Mouse (Mus musculus) forebrain, embryonic 14.5 days (tissue): ENCODE measurements around the gene Tlr9. TPM values are rescaled to one million over a fixed set of nuclear protein-coding genes. Genes with fewer than 3 reads are reported as not detected.

Experiments used
- ATAC-seq: fragments of 200-750 bp; cut with Nextera tagmentation; 2 replicates; pipeline ENCODE4 v1.8.0; 2017; ENCODE audit warnings: mild to moderate bottlenecking, moderate library complexity
- DNase-seq: peaks from one replicate; pipeline ENCODE4 v3.0.0-alpha.2; 2015; ENCODE audit warnings: low spot score
- H3K27ac ChIP-seq: fragments of 300-500 bp; sonication (generic); 2 replicates; pipeline ENCODE4 v1.5.1; 2014; ENCODE audit warnings: low read depth, mild to moderate bottlenecking, control low read depth, low read length, moderate library complexity
- H3K27me3 ChIP-seq: fragments of 300-500 bp; sonication (generic); replicated peaks from 2 replicates; pipeline ENCODE4 v1.6.1; 2014; ENCODE audit warnings: low read length, control low read depth, mixed read lengths; ENCODE audit not compliant: control insufficient read depth, insufficient read depth
- H3K36me3 ChIP-seq: fragments of 300-500 bp; sonication (generic); 2 replicates; pipeline ENCODE4 v1.6.1; 2014; ENCODE audit warnings: low read length, control low read depth; ENCODE audit not compliant: control insufficient read depth, insufficient read depth
- H3K4me1 ChIP-seq: fragments of 300-500 bp; sonication (generic); 2 replicates; pipeline ENCODE4 v1.6.1; 2014; ENCODE audit warnings: antibody characterized with exemption, low read length, control low read depth; ENCODE audit not compliant: control insufficient read depth, insufficient read depth
- H3K4me2 ChIP-seq: fragments of 300-500 bp; sonication (generic); 2 replicates; pipeline ENCODE4 v1.6.1; 2014; ENCODE audit warnings: mild to moderate bottlenecking, control low read depth, low read length
- H3K4me3 ChIP-seq: fragments of 300-500 bp; sonication (generic); 2 replicates; pipeline ENCODE4 v1.5.1; 2014; ENCODE audit warnings: low read depth, low read length, control low read depth
- H3K9ac ChIP-seq: fragments of 300-500 bp; sonication (generic); 2 replicates; pipeline ENCODE4 v1.6.1; 2014; ENCODE audit warnings: mild to moderate bottlenecking, low read length, control low read depth, moderate library complexity
- H3K9me3 ChIP-seq: fragments of 300-500 bp; sonication (generic); replicated peaks from 2 replicates; pipeline ENCODE4 v1.6.1; 2016; ENCODE audit warnings: low read length, control low read depth, mixed read lengths; ENCODE audit not compliant: control insufficient read depth
- WGBS: fragments of 180-500 bp; shearing (Covaris S2); extraction: QIAGEN DNeasy Blood & Tissue Kit; methylation state at CpG from one replicate; pipeline ENCODE4 v1.1.7; 2014; 5-methylcytosine and 5-hydroxymethylcytosine counted together
- polyA plus RNA-seq: library from polyadenylated mRNA; unstranded; fragments of >200 nt; fragmentation: Nextera tagmentation; extraction: Ambion mirVana; gene quantifications from 2 replicates; pipeline ENCODE4 v1.2.1, GENCODE M21; 2014

Tlr9 gene
- polyA plus RNA-seq, 1 experiment from 2014 or later, result not detected

GRCm38 (mm10) chr9:106191355-106191754 lies 31.0 kb upstream of the Tlr9 start:
- H3K4me2 ChIP-seq, result no peak overlapping the region
- H3K4me3 ChIP-seq, result no peak overlapping the region
- H3K27me3 ChIP-seq, result no peaks in the 10 kb centered on the region
- H3K27ac ChIP-seq, result no peak overlapping the region
- WGBS, result 92% methylated on average over 1 of the region's 1 CpGs
- H3K9me3 ChIP-seq, result no peaks in the 10 kb centered on the region
- H3K9ac ChIP-seq, result no peak overlapping the region
- peaks cover 75% of the 10 kb centered on the region for H3K36me3 ChIP-seq
- ATAC-seq (no peak), DNase-seq (no peak)
- H3K4me1 ChIP-seq, result no peaks in the 10 kb centered on the region

- Histone ChIP-seq H3K4me3 (no peak overlapping the region), H3K36me3 (peaks cover 69% of the 10 kb centered on the region), H3K9ac (no peak overlapping the region), H3K9me3 (no peaks in the 10 kb centered on the region), H3K27me3 (no peaks in the 10 kb centered on the region), H3K4me1 (no peaks in the 10 kb centered on the region), H3K4me2 (no peak overlapping the region), H3K27ac (no peak overlapping the region)
- WGBS, result 92% methylated on average over 8 of the region's 8 CpGs
- no peak for DNase-seq
- no peak for ATAC-seq
Measured at GRCm38 (mm10) chr9:106192024-106192423, 30.4 kb upstream of the Tlr9 start.

GRCm38 (mm10) chr9:106192998-106193397 lies 29.4 kb upstream of the Tlr9 start:
- 85% methylated on average over 1 of the region's 1 CpGs for WGBS
- Histone ChIP-seq H3K27me3 (no peaks in the 10 kb centered on the region), H3K4me2 (no peak overlapping the region), H3K4me1 (no peaks in the 10 kb centered on the region), H3K27ac (no peak overlapping the region), H3K9me3 (no peaks in the 10 kb centered on the region), H3K36me3 (peaks cover 59% of the 10 kb centered on the region), H3K4me3 (no peak overlapping the region), H3K9ac (no peak overlapping the region)
- ATAC-seq, result no peak
- DNase-seq, result no peak

- WGBS, result 91% methylated on average over 8 of the region's 8 CpGs
- no peak overlapping the region for H3K27ac ChIP-seq
Measured at GRCm38 (mm10) chr9:106193930-106194807, 28.2 kb upstream of the Tlr9 start.

GRCm38 (mm10) chr9:106195693-106196092 lies 26.7 kb upstream of the Tlr9 start:
- 0 out of 2 replicates have a peak, but pooled peaks cover 2% of the 10 kb centered on the region for H3K4me1 ChIP-seq
- peak; percentile 42 for DNase-seq
- H3K4me2 ChIP-seq, result no peak overlapping the region
- no peak for ATAC-seq
- H3K4me3 ChIP-seq, result no peak overlapping the region
- WGBS, result 86% methylated on average over 8 of the region's 8 CpGs
- H3K9me3 ChIP-seq, result no peaks in the 10 kb centered on the region
- no peak overlapping the region for H3K27ac ChIP-seq
- H3K36me3 ChIP-seq, result peaks cover 32% of the 10 kb centered on the region
- no peak overlapping the region for H3K9ac ChIP-seq
- H3K27me3 ChIP-seq, result no peaks in the 10 kb centered on the region

More at GRCm38 (mm10) chr9:106193930-106194807, 28.2 kb upstream of the Tlr9 start:
- Histone ChIP-seq H3K4me2 (no peak overlapping the region), H3K9me3 (no peaks in the 10 kb centered on the region), H3K4me1 (no peaks in the 10 kb centered on the region), H3K4me3 (no peak overlapping the region), H3K36me3 (peaks cover 47% of the 10 kb centered on the region), H3K9ac (no peak overlapping the region), H3K27me3 (no peaks in the 10 kb centered on the region)
- ATAC-seq (no peak), DNase-seq (no peak)

- no peak overlapping the region for H3K4me3 ChIP-seq
- H3K4me2 ChIP-seq, result no peak overlapping the region
- no peaks in the 10 kb centered on the region for H3K27me3 ChIP-seq
- peaks cover 3% of the 10 kb centered on the region; the same call in 1 of the 2 replicates for H3K4me1 ChIP-seq
- DNase-seq (no peak), ATAC-seq (no peak)
- no peak overlapping the region for H3K27ac ChIP-seq
- WGBS, result 90% methylated on average over 3 of the region's 3 CpGs
- H3K36me3 ChIP-seq, result peaks cover 17% of the 10 kb centered on the region
- no peak overlapping the region for H3K9ac ChIP-seq
- H3K9me3 ChIP-seq, result no peaks in the 10 kb centered on the region
Measured at GRCm38 (mm10) chr9:106197081-106197713, 25.2 kb upstream of the Tlr9 start.

- no peak overlapping the region for H3K9ac ChIP-seq
- H3K36me3 ChIP-seq, result peaks cover 12% of the 10 kb centered on the region
- WGBS, result 93% methylated on average over 9 of the region's 9 CpGs
- no peak overlapping the region for H3K4me3 ChIP-seq
- H3K4me2 ChIP-seq, result no peak overlapping the region
- DNase-seq (no peak), ATAC-seq (no peak)
- H3K27ac ChIP-seq, result no peak overlapping the region
- H3K4me1 ChIP-seq, result peaks cover 4% of the 10 kb centered on the region; the same call in 1 of the 2 replicates
- no peaks in the 10 kb centered on the region for H3K9me3 ChIP-seq
- no peaks in the 10 kb centered on the region for H3K27me3 ChIP-seq
Measured at GRCm38 (mm10) chr9:106197732-106198131, 24.7 kb upstream of the Tlr9 start.

- no peaks in the 10 kb centered on the region for H3K9me3 ChIP-seq
- ATAC-seq, result peak; percentile 35
Measured at GRCm38 (mm10) chr9:106198962-106199458, 23.4 kb upstream of the Tlr9 start.

More at GRCm38 (mm10) chr9:106198962-106199458, 23.4 kb upstream of the Tlr9 start:
- peak; percentile 63 for DNase-seq
- Histone ChIP-seq H3K4me1 (peaks cover 11% of the 10 kb centered on the region; the same call in 1 of the 2 replicates), H3K4me2 (peak overlapping the region; percentile 70), H3K27ac (no peak overlapping the region), H3K27me3 (no peaks in the 10 kb centered on the region), H3K9ac (peak overlapping the region; percentile 71), H3K4me3 (peak overlapping the region; percentile 51), H3K36me3 (0 out of 2 replicates have a peak, but pooled peaks cover 4% of the 10 kb centered on the region)
- under 1% methylated on average over 50 of the region's 51 CpGs for WGBS
